10 mouse cellular contexts compared by ENCODE assay signal in the genomic region with DNA sequence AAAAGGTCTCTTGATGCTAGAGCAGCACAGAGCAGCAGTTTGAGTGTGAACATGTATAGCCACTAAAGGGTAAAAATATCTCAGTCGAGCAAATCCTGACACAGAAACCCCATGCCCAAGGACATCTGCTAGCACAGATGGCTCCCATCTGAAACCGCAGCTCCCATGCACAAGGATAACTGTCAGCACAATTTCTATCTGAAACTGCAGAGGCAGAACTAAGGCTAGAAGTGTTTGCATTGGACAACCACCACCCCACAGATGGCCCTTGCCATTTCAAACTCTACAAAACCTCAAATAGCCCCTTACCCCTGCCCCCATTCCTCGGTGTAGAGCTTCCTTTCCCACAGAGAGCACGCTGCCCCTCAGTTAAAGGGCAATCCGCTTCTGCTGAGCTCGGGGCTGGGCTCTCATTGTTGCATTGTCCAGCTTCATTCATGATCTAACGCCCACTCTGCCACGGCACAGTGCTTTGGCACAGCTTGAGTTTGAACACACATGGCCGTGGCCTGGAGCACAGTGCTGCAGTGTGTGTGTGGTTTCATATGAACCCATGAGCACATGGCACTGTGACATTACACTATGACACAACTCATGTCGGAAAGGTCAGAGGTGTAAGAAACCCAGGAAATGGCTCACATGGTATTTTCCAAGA. TPM values are rescaled to one million over a fixed set of nuclear protein-coding genes. Genes with fewer than 3 reads are reported as not detected.
DNase-seq lines count a peak whose midpoint lies in the region; ATAC-seq lines count a peak whose summit lies in the region.
"Had no signal": no experiment of that assay in that cellular context is flagged by ENCODE, and none has a peak within 500 bp of the region (broad histone marks: within the 10 kb centered on the region; RNA-seq: fewer than 3 reads in every experiment).

No protein-coding gene starts in this region.

- H3K27me3 ChIP-seq in heart, embryonic 12.5 days (replicated peaks): no peaks in the 10 kb centered on the region
- H3K27me3 ChIP-seq in forebrain, embryonic 13.5 days: no peaks in the 10 kb centered on the region

- H3K9ac ChIP-seq in heart, embryonic 12.5 days: no peak overlapping the region
- H3K9ac ChIP-seq in forebrain, embryonic 13.5 days: no peak overlapping the region

- peak; percentile 91 for DNase-seq in heart, adult 11 months
- DNase-seq in layer of hippocampus, postnatal 14 days (ENCODE audit: low spot score in 2 of 2): peak; percentile 70 to 90
- DNase-seq in right cerebral cortex, postnatal 36 days (ENCODE audit: low spot score in 2 of 2): peak; percentile 32 to 43
- DNase-seq in kidney, adult 9 months: no peak
- DNase-seq in heart, postnatal 14 days: no peak
- DNase-seq in liver: no peak

- WGBS in heart, embryonic 12.5 days: 71% methylated on average over 10 of the region's 10 CpGs
- WGBS in forebrain, embryonic 13.5 days: 27% methylated on average over 10 of the region's 10 CpGs

- H3K27ac ChIP-seq in heart, embryonic 12.5 days (ENCODE audit: poor library complexity, severe bottlenecking): no peak overlapping the region
- H3K27ac ChIP-seq in forebrain, embryonic 13.5 days: peak overlapping the region; percentile 75
- H3K27ac ChIP-seq: macrophage had no signal

- ATAC-seq in heart, embryonic 12.5 days (ENCODE audit: insufficient number of reproducible peaks, low FRiP score): no peak
- peak; percentile 87 for ATAC-seq in forebrain, embryonic 13.5 days

- no peak overlapping the region for H3K4me2 ChIP-seq in heart, embryonic 12.5 days
- no peak overlapping the region for H3K4me2 ChIP-seq in forebrain, embryonic 13.5 days

- H3K36me3 ChIP-seq in heart, embryonic 12.5 days: no peaks in the 10 kb centered on the region
- H3K36me3 ChIP-seq in forebrain, embryonic 13.5 days (ENCODE audit: poor library complexity, severe bottlenecking): no peaks in the 10 kb centered on the region

- intact Hi-C loops in heart, postnatal 14 days (cut with DNase I): no loop called here

- no peaks in the 10 kb centered on the region for H3K4me1 ChIP-seq in heart, embryonic 12.5 days (replicated peaks)
- no peaks in the 10 kb centered on the region; the same call in 1 of the 2 replicates for H3K4me1 ChIP-seq in forebrain, embryonic 13.5 days

- H3K4me3 ChIP-seq in heart, embryonic 12.5 days: no peak overlapping the region
- H3K4me3 ChIP-seq in forebrain, embryonic 13.5 days: no peak overlapping the region

- H3K9me3 ChIP-seq in heart, embryonic 12.5 days (replicated peaks): no peaks in the 10 kb centered on the region
- no peaks in the 10 kb centered on the region for H3K9me3 ChIP-seq in forebrain, embryonic 13.5 days (replicated peaks)

RNA-seq across cellular contexts. Expression of gene Siglech, which starts 23.3 kb away (rescaled TPM):
- polyA plus RNA-seq in heart, embryonic 12.5 days (2016; fragmentation: Nextera tagmentation; extraction: Ambion mirVana): 0.08 and 0.18 TPM in 2 replicates
- polyA plus RNA-seq in forebrain, embryonic 13.5 days (2015; fragmentation: Nextera tagmentation; extraction: Ambion mirVana): 1.4 and 1.7 TPM in 2 replicates
- 10 to 100 TPM; 11.2 to 11.5 TPM for total RNA-seq in layer of hippocampus, postnatal 14 days (2021)
- under 1 TPM in 1 of 2 experiments, not detected in 1; 0.22 TPM for total RNA-seq in heart, postnatal 14 days (2021)
- total RNA-seq: hematopoietic stem cell, adult 5-6 weeks had no signal

RNA-seq across cellular contexts. Expression of gene Tubgcp5, which starts 49.3 kb away (rescaled TPM):
- polyA plus RNA-seq in heart, embryonic 12.5 days (2016; fragmentation: Nextera tagmentation; extraction: Ambion mirVana): 19.2 and 23.8 TPM in 2 replicates
- 39.0 and 39.3 TPM in 2 replicates for polyA plus RNA-seq in forebrain, embryonic 13.5 days (2015; fragmentation: Nextera tagmentation; extraction: Ambion mirVana)
- 10 to 100 TPM; 25.3 to 27.1 TPM for total RNA-seq in layer of hippocampus, postnatal 14 days (2021)
- total RNA-seq in heart, postnatal 14 days (2021): 10 to 100 TPM; 12.1 to 13.4 TPM

Comparison
In these comparisons a context has a peak if more than half of its experiments do, and no peak if none do; other contexts are left out.
1. DNase-seq: peak in heart, adult 11 months (single experiment), layer of hippocampus, postnatal 14 days (2 of 2) and right cerebral cortex, postnatal 36 days (2 of 2); none in kidney, adult 9 months (single experiment), heart, postnatal 14 days (0 of 2) and liver (single experiment).
2. RNA of gene Siglech, which starts 23.3 kb away (total RNA-seq): 11.2 to 11.5 TPM in layer of hippocampus, postnatal 14 days; 0.22 TPM in heart, postnatal 14 days; every median in the first group is over 10 times any median in the second.